Mouse (Mus musculus): ENCODE data around the gene Flywch2. TPM values are rescaled to one million over a fixed set of nuclear protein-coding genes. Genes with fewer than 3 reads are reported as not detected.

Flywch2 gene
- polyA plus RNA-seq, 1 experiment = 9.3 TPM

DNA sequence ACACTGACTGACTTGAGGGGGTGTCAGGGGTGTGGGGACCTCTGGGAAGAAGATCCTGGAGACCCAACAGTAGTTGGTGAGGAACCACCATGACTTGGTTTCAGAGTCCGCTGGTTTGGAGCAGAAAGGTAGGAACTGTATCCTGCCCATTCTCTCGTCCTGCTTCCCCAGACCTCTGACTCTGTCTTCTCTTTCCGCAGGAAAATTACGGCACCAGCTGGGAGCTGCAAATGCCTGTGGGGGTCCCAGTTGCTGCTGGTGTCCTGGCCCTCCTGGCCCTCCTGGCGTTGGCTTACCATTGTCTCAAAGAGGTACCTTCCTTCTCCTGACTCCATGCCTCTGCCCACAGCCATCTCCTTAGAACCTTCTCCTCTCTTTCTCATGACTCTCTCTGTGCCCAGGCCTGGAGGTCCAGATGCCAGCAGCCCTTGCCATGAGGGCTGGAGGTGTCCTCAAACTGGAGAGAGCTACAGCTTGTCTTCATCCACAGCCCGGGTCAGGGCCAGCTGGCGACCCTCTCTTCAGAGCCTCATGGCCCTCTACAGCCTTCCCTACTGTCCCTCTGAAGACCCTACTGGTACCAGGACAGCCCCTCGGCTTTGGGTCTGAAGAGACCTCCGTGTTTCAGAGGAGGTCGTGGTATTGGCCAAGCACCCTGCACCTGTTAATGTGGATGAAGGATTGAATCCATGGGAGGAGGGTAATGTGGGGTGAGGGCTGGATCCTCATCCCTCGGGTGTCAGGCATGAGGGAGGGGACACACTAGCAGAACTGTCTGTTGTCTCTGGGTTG lies 36.3 kb downstream of the Flywch2 start:
- TF ChIP-seq POLR2A (IDR thresholded peaks at IDR 0.05; ENCODE audit: low read depth, low read length) = no peak
- no peak for TF ChIP-seq CTCF (conservative IDR thresholded peaks at IDR 0.05; ENCODE audit: insufficient read depth, insufficient read length, low read depth, low read length)
- Histone ChIP-seq H3K4me1 (ENCODE audit: control insufficient read depth, insufficient read depth, low read length) (no peaks in the 10 kb centered on the region), H3K27me3 (replicated peaks; ENCODE audit: control insufficient read depth, insufficient read depth, low read length) (peaks cover 4% of the 10 kb centered on the region; the same call in 1 of the 2 replicates), H3K36me3 (ENCODE audit: control insufficient read depth, insufficient read depth, low read length) (no peaks in the 10 kb centered on the region), H3K4me3 (ENCODE audit: insufficient read depth, low read depth, low read length) (peak overlapping the region; percentile 49), H3K27ac (ENCODE audit: insufficient read depth, low read depth, low read length) (peak overlapping the region; percentile 54)
- 77% methylated on average over 11 of the region's 11 CpGs for WGBS
- no peak for DNase-seq

DNA sequence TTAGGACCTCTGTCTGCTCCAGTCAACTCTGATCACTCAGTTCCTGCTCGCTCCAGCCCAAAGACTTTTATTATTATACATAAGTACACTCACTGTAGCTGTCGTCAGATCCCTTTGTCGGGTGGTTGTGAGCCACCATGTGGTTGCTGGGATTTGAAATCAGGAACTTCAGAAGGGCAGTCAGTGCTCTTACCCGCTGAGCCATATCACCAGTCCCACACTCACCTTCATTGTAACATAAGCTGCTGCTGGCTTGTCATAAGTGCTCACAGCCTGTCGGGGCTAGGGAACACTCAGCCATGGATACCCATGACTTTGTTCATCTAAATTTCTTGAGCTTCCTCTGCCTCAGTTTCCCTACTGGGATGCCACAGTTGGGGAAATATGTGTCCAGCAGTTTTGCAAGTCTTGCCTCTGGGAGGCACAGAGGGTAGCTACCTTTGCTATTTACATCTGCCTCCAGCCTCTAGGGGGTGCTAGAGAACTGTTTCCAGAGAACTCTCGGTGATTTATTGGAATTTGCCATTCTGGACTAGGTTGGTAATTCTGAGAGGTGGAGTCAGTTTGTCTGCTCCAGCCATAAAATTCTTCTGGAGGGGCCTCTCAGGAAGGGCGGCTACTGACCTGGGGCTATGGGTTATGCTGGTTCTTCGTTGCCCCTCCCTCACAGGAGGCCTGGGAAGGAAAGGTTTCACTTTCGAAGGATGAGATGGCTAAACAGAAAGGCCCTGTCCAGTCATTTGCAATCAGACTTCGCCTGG lies 37.1 kb downstream of the Flywch2 start:
- Histone ChIP-seq H3K36me3 (ENCODE audit: control insufficient read depth, insufficient read depth, low read length) (no peaks in the 10 kb centered on the region), H3K4me1 (ENCODE audit: control insufficient read depth, insufficient read depth, low read length) (no peaks in the 10 kb centered on the region), H3K27me3 (replicated peaks; ENCODE audit: control insufficient read depth, insufficient read depth, low read length) (peaks cover 4% of the 10 kb centered on the region; the same call in 1 of the 2 replicates), H3K27ac (ENCODE audit: insufficient read depth, low read depth, low read length) (peak overlapping the region; percentile 54), H3K4me3 (ENCODE audit: insufficient read depth, low read depth, low read length) (peak overlapping the region; percentile 49)
- peak; percentile 71 for TF ChIP-seq CTCF (conservative IDR thresholded peaks at IDR 0.05; ENCODE audit: insufficient read depth, insufficient read length, low read depth, low read length)
- TF ChIP-seq POLR2A (IDR thresholded peaks at IDR 0.05; ENCODE audit: low read depth, low read length) = no peak
- peak; percentile 93 for DNase-seq
- 17% methylated on average over 10 of the region's 10 CpGs for WGBS

DNA sequence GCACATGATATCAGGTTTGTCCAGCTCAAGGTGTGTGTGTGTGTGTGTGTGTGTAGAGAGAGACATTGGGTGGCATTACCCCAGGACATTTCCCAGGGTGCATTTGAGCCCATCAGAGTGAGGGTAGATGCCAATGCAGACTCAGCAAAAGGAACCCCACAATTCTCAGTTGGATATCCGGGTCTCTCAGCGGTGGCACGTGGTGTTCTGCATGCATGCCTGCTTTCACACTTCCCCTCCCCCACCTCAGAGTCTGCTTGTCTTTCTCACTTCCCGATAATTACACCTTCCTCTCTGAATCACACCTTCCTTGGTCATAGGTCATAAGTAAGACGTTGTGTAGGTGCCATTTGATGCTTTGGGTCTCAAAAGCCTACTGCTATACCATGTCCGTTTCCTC lies 37.9 kb downstream of the Flywch2 start:
- Histone ChIP-seq H3K27me3 (replicated peaks; ENCODE audit: control insufficient read depth, insufficient read depth, low read length) (peaks cover 4% of the 10 kb centered on the region; the same call in 1 of the 2 replicates), H3K27ac (ENCODE audit: insufficient read depth, low read depth, low read length) (no peak overlapping the region), H3K4me3 (ENCODE audit: insufficient read depth, low read depth, low read length) (no peak overlapping the region), H3K36me3 (ENCODE audit: control insufficient read depth, insufficient read depth, low read length) (no peaks in the 10 kb centered on the region), H3K4me1 (ENCODE audit: control insufficient read depth, insufficient read depth, low read length) (no peaks in the 10 kb centered on the region)
- 20% methylated on average over 6 of the region's 6 CpGs for WGBS
- TF ChIP-seq POLR2A (IDR thresholded peaks at IDR 0.05; ENCODE audit: low read depth, low read length) (no peak), CTCF (conservative IDR thresholded peaks at IDR 0.05; ENCODE audit: insufficient read depth, insufficient read length, low read depth, low read length) (no peak)
- DNase-seq = no peak

DNA sequence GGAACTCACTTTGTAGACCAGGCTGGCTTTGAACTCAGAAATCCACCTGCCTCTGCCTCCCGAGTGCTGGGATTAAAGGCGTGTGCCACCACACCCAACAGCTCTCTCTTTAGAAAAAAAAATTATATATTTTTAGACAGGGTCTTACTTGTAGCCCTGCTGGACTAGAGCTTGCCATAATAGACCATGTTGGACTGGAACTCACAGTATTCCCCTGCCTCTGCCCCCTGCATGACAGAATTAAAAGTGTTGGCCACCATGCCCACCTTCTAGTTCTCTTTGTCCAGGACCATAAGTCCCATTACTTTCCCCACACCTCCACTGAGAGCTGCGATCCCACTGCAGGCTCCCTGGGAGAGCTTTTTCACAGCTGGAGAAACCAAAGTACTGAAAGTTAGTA lies 38.4 kb downstream of the Flywch2 start:
- H3K27me3 ChIP-seq (replicated peaks; ENCODE audit: control insufficient read depth, insufficient read depth, low read length) = peaks cover 4% of the 10 kb centered on the region; the same call in 1 of the 2 replicates
- no peak for TF ChIP-seq CTCF (conservative IDR thresholded peaks at IDR 0.05; ENCODE audit: insufficient read depth, insufficient read length, low read depth, low read length)
- no peak for TF ChIP-seq POLR2A (IDR thresholded peaks at IDR 0.05; ENCODE audit: low read depth, low read length)
- H3K4me1 ChIP-seq (ENCODE audit: control insufficient read depth, insufficient read depth, low read length) = no peaks in the 10 kb centered on the region
- H3K36me3 ChIP-seq (ENCODE audit: control insufficient read depth, insufficient read depth, low read length) = no peaks in the 10 kb centered on the region
- no peak overlapping the region for H3K27ac ChIP-seq (ENCODE audit: insufficient read depth, low read depth, low read length)
- WGBS = 90% methylated on average over 3 of the region's 3 CpGs
- DNase-seq = no peak
- no peak overlapping the region for H3K4me3 ChIP-seq (ENCODE audit: insufficient read depth, low read depth, low read length)

DNA sequence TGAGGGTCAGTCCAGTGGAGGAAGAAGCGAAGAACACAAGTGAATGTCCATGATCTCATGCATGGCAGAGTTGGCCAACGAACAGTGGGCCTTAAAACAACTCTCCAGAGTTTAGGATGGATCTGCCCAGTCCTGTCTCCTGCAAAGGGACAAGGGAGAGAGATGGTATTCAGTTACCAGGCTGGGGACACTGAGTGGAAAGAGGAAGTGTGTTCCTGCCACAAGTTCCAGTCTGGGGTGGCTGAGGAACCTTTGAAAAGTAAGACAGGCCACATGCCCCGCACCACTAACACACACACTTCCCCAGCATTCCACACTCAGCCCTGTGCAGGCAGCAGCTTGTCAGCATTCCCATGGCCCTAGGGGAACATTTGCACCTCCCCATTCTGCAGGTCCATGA lies 39.1 kb downstream of the Flywch2 start:
- peaks cover 4% of the 10 kb centered on the region; the same call in 1 of the 2 replicates for H3K27me3 ChIP-seq (replicated peaks; ENCODE audit: control insufficient read depth, insufficient read depth, low read length)
- no peak overlapping the region for H3K27ac ChIP-seq (ENCODE audit: insufficient read depth, low read depth, low read length)
- no peaks in the 10 kb centered on the region for H3K4me1 ChIP-seq (ENCODE audit: control insufficient read depth, insufficient read depth, low read length)
- no peak for DNase-seq
- WGBS = 85% methylated on average over 3 of the region's 3 CpGs
- H3K4me3 ChIP-seq (ENCODE audit: insufficient read depth, low read depth, low read length) = no peak overlapping the region
- no peaks in the 10 kb centered on the region for H3K36me3 ChIP-seq (ENCODE audit: control insufficient read depth, insufficient read depth, low read length)
- no peak for TF ChIP-seq POLR2A (IDR thresholded peaks at IDR 0.05; ENCODE audit: low read depth, low read length)
- TF ChIP-seq CTCF (conservative IDR thresholded peaks at IDR 0.05; ENCODE audit: insufficient read depth, insufficient read length, low read depth, low read length) = no peak

DNA sequence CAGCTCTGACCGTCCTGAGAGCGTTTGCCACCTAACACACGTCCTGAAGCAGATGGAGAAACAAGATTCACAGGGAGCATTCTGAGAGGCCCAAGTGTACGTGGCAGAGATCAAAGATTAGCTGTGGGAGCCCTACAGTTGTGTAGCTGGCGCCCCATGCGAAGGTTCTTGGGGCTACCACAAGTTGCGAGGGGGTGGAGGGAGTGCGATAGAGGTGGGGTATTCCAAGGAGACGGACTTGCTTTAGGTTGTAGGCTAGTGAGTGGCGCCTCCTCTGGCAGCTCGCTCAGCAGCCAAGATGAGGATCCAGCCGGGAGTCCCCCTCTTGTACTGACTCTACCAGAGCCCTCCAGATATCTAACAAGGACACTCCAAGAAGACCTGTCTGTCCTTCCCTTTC lies 39.6 kb downstream of the Flywch2 start:
- peaks cover 4% of the 10 kb centered on the region; the same call in 1 of the 2 replicates for H3K27me3 ChIP-seq (replicated peaks; ENCODE audit: control insufficient read depth, insufficient read depth, low read length)

More for the DNA sequence above, 39.6 kb downstream of the Flywch2 start:
- H3K4me3 ChIP-seq (ENCODE audit: insufficient read depth, low read depth, low read length) = no peak overlapping the region
- TF ChIP-seq POLR2A (IDR thresholded peaks at IDR 0.05; ENCODE audit: low read depth, low read length) (no peak), CTCF (conservative IDR thresholded peaks at IDR 0.05; ENCODE audit: insufficient read depth, insufficient read length, low read depth, low read length) (no peak)
- WGBS = 32% methylated on average over 12 of the region's 12 CpGs
- H3K4me1 ChIP-seq (ENCODE audit: control insufficient read depth, insufficient read depth, low read length) = no peaks in the 10 kb centered on the region
- no peak overlapping the region for H3K27ac ChIP-seq (ENCODE audit: insufficient read depth, low read depth, low read length)
- DNase-seq = no peak
- H3K36me3 ChIP-seq (ENCODE audit: control insufficient read depth, insufficient read depth, low read length) = no peaks in the 10 kb centered on the region
